Mouse (Mus musculus) embryonic fibroblast, embryonic 13.5 days (primary cell): ENCODE results near the gene Synpo2.

Experiments used
- CTCF ChIP-seq: IDR thresholded peaks from 2 replicates; pipeline ENCODE4 v1.5.1; 2011; ENCODE audit warnings: mild to moderate bottlenecking, control low read depth, low read length, moderate library complexity, borderline replicate concordance; ENCODE audit not compliant: insufficient read depth
- POLR2A ChIP-seq: IDR thresholded peaks from 2 replicates; pipeline ENCODE4 v1.6.1; 2011; ENCODE audit warnings: low read depth, mild to moderate bottlenecking, control low read depth, low read length, moderate library complexity

DNA sequence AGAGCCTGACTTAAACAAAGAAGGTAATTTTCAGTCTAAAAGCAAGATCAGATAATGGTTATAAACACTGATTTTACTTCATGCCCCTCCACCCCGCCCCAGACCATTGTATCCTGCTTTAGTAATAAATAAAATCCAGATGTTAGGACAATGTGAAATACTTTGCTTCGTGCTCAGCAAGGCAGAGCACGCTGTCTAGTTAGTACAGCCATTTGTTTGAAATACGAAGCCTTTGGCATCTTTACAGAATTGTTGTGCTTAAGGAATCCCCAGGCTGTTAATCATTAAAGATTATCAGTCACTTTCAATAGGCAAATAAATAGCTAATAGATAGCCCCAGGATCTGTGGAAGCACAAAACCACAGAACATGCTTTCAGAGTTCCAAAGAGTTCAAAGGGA lies 9.7 kb upstream of the Synpo2 start:
- TF ChIP-seq CTCF, result no peak
- TF ChIP-seq POLR2A, result no peak
